Mouse (Mus musculus): ENCODE data around the gene 4930402K13Rik. TPM values are rescaled to one million over a fixed set of nuclear protein-coding genes. Genes with fewer than 3 reads are reported as not detected.
"Not testable (repeated sequence)": the region's sequence is repeated elsewhere in the genome, so short reads cannot be mapped to it uniquely, and the experiment has no call there.

Gene 4930402K13Rik
- not detected in 2 replicates for polyA plus RNA-seq (2012; rRNA removed)

GRCm38 (mm10) chrX:9104262-9104661 lies at the start of gene 4930402K13Rik:
4930402K13Rik (plus strand) TSS chrX:9104562.
- TF ChIP-seq CTCF (IDR thresholded peaks at IDR 0.05; ENCODE audit: extremely low read depth, insufficient read depth, insufficient read length, insufficient replicate concordance) (no peak), POLR2A (IDR thresholded peaks at IDR 0.05; ENCODE audit: low read depth, low read length) (no peak)
- no peak within 1 kb of the TSS for H3K27ac ChIP-seq (ENCODE audit: insufficient read depth, low read length)
- 97% methylated on average over 6 of the region's 6 CpGs for WGBS
- DNase-seq (ENCODE audit: low read depth in 1 of 2, low spot score in 2 of 2): no peak
- H3K36me3 ChIP-seq (ENCODE audit: control insufficient read depth, insufficient read depth, low read length): no peaks in the 10 kb centered on the region
- H3K4me1 ChIP-seq (ENCODE audit: control insufficient read depth, insufficient read depth, insufficient read length): no peaks in the 10 kb centered on the region
- H3K27me3 ChIP-seq (ENCODE audit: control insufficient read depth, insufficient read depth, low read length): no peaks in the 10 kb centered on the region
- H3K4me3 ChIP-seq (ENCODE audit: extremely low read depth, insufficient read depth, insufficient read length): no peak within 1 kb of the TSS

DNA sequence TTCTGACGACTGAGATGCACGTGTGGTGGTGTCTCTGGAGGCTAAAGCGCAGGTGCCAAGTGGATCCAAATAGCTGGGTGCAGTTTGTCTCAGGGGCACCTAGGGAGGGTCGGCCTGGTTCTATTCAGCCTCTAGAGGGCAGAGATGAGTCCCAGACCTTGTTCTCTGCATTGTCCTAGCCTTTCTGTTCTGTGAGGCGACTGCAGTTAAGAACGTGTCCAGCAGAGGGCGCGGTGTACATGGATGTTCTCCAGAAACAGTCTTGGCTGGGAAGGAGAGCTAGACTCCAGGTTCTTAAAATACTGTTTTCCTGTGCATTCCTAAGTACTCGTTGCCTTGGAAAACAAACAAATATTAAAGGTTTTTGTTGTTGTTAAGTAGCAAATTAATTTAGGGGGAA lies 43.4 kb upstream of the 4930402K13Rik start:
- DNase-seq (ENCODE audit: low read depth in 1 of 2, low spot score in 2 of 2): peak in 1 of 2 experiments; percentile 8
- H3K36me3 ChIP-seq (ENCODE audit: control insufficient read depth, insufficient read depth, low read length); H3K4me3 ChIP-seq (ENCODE audit: extremely low read depth, insufficient read depth, insufficient read length); H3K4me1 ChIP-seq (ENCODE audit: control insufficient read depth, insufficient read depth, insufficient read length); H3K27ac ChIP-seq (ENCODE audit: insufficient read depth, low read length); H3K27me3 ChIP-seq (ENCODE audit: control insufficient read depth, insufficient read depth, low read length): not testable (repeated sequence)
- 43% methylated on average over 9 of the region's 9 CpGs for WGBS

- no peaks in the 10 kb centered on the region for H3K4me1 ChIP-seq (ENCODE audit: control insufficient read depth, insufficient read depth, insufficient read length)
- H3K36me3 ChIP-seq (ENCODE audit: control insufficient read depth, insufficient read depth, low read length): no peaks in the 10 kb centered on the region
- H3K4me3 ChIP-seq (ENCODE audit: extremely low read depth, insufficient read depth, insufficient read length): no peak overlapping the region
- no peaks in the 10 kb centered on the region for H3K27me3 ChIP-seq (ENCODE audit: control insufficient read depth, insufficient read depth, low read length)
- WGBS: 88% methylated on average over 4 of the region's 4 CpGs
- H3K27ac ChIP-seq (ENCODE audit: insufficient read depth, low read length): no peak overlapping the region
- TF ChIP-seq POLR2A (IDR thresholded peaks at IDR 0.05; ENCODE audit: low read depth, low read length): no peak
- TF ChIP-seq CTCF (IDR thresholded peaks at IDR 0.05; ENCODE audit: extremely low read depth, insufficient read depth, insufficient read length, insufficient replicate concordance): no peak
- no peak for DNase-seq (ENCODE audit: low read depth in 1 of 2, low spot score in 2 of 2)
These were observed 42.3 kb upstream of the 4930402K13Rik start for GRCm38 (mm10) chrX:9062101-9062500.

- H3K27me3 ChIP-seq (ENCODE audit: control insufficient read depth, insufficient read depth, low read length); H3K4me3 ChIP-seq (ENCODE audit: extremely low read depth, insufficient read depth, insufficient read length); H3K4me1 ChIP-seq (ENCODE audit: control insufficient read depth, insufficient read depth, insufficient read length); DNase-seq (ENCODE audit: low read depth in 1 of 2, low spot score in 2 of 2); H3K36me3 ChIP-seq (ENCODE audit: control insufficient read depth, insufficient read depth, low read length); H3K27ac ChIP-seq (ENCODE audit: insufficient read depth, low read length): not testable (repeated sequence)
- WGBS: 90% methylated on average over 11 of the region's 11 CpGs
These were observed 41.6 kb upstream of the 4930402K13Rik start, which contains the start of gene Fthl17f for GRCm38 (mm10) chrX:9062715-9063114. Fthl17f (plus strand) TSS chrX:9063015.

DNA sequence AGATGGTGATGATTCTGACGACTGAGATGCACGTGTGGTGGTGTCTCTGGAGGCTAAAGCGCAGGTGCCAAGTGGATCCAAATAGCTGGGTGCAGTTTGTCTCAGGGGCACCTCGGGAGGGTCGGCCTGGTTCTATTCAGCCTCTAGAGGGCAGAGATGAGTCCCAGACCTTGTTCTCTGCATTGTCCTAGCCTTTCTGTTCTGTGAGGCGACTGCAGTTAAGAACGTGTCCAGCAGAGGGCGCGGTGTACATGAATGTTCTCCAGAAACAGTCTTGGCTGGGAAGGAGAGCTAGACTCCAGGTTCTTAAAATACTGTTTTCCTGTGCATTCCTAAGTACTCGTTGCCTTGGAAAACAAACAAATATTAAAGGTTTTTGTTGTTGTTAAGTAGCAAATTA lies 26.7 kb upstream of the 4930402K13Rik start:
- TF ChIP-seq CTCF (IDR thresholded peaks at IDR 0.05; ENCODE audit: extremely low read depth, insufficient read depth, insufficient read length, insufficient replicate concordance): peak; percentile 7; the same call in 1 of the 2 replicates
- H3K36me3 ChIP-seq (ENCODE audit: control insufficient read depth, insufficient read depth, low read length); H3K27me3 ChIP-seq (ENCODE audit: control insufficient read depth, insufficient read depth, low read length); H3K4me1 ChIP-seq (ENCODE audit: control insufficient read depth, insufficient read depth, insufficient read length); H3K4me3 ChIP-seq (ENCODE audit: extremely low read depth, insufficient read depth, insufficient read length); H3K27ac ChIP-seq (ENCODE audit: insufficient read depth, low read length): not testable (repeated sequence)
- DNase-seq (ENCODE audit: low read depth in 1 of 2, low spot score in 2 of 2): peak in 1 of 2 experiments; percentile 56
- 23% methylated on average over 9 of the region's 10 CpGs for WGBS

DNA sequence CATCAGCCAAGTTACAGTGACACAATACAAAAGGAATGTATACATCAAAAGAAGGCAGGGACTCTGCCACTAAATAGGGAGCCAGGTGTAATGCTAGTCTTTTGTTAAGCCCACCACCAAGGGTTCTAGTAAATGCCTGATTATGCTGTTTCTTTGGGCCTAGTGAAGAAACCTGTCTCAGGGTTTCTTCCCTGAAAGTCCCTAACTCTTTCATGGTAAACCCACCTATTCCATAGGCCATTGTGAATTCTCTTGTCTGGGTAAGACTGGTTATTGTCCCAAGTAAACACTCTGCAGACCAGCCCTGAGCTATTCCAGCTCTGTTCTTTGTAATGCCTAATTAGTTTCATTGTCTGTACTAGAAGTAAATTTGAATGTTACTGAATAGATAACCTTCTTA lies 9.3 kb upstream of the 4930402K13Rik start:
- DNase-seq (ENCODE audit: low read depth in 1 of 2, low spot score in 2 of 2); H3K36me3 ChIP-seq (ENCODE audit: control insufficient read depth, insufficient read depth, low read length); H3K4me3 ChIP-seq (ENCODE audit: extremely low read depth, insufficient read depth, insufficient read length); H3K27me3 ChIP-seq (ENCODE audit: control insufficient read depth, insufficient read depth, low read length); H3K27ac ChIP-seq (ENCODE audit: insufficient read depth, low read length); H3K4me1 ChIP-seq (ENCODE audit: control insufficient read depth, insufficient read depth, insufficient read length): not testable (repeated sequence)

- DNase-seq (ENCODE audit: low read depth in 1 of 2, low spot score in 2 of 2): no peak
- WGBS: 55% methylated on average over 2 of the region's 2 CpGs
- H3K36me3 ChIP-seq (ENCODE audit: control insufficient read depth, insufficient read depth, low read length): no peaks in the 10 kb centered on the region
These were observed 6.0 kb downstream of the 4930402K13Rik start for GRCm38 (mm10) chrX:9110381-9110780.

DNA sequence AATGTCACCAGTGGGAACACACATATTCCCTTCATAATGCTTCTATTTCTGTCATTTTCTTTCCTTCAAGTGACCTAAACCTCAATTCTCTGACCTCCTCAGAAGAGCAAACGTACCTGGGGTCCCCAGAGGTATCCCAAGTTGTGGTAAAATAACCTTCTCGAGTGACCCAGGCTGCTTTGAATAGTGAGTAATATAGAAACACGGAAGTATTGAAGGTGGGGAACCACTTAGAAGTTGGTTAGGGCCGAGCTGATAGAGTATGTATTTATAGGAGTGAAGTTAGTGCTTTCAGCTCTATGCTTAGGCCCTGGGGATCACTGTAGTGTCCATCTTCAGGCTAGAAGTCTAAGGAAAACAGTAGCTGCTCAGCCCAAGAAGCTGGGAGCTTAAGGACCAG lies 20.6 kb downstream of the 4930402K13Rik start:
- Histone ChIP-seq H3K27me3 (ENCODE audit: control insufficient read depth, insufficient read depth, low read length) (no peaks in the 10 kb centered on the region), H3K36me3 (ENCODE audit: control insufficient read depth, insufficient read depth, low read length) (no peaks in the 10 kb centered on the region), H3K27ac (ENCODE audit: insufficient read depth, low read length) (no peak overlapping the region), H3K4me1 (ENCODE audit: control insufficient read depth, insufficient read depth, insufficient read length) (no peaks in the 10 kb centered on the region), H3K4me3 (ENCODE audit: extremely low read depth, insufficient read depth, insufficient read length) (no peak overlapping the region)
- TF ChIP-seq POLR2A (IDR thresholded peaks at IDR 0.05; ENCODE audit: low read depth, low read length) (no peak), CTCF (IDR thresholded peaks at IDR 0.05; ENCODE audit: extremely low read depth, insufficient read depth, insufficient read length, insufficient replicate concordance) (no peak)
- DNase-seq (ENCODE audit: low read depth in 1 of 2, low spot score in 2 of 2): no peak
- WGBS: 63% methylated on average over 4 of the region's 4 CpGs

More at GRCm38 (mm10) chrX:9110381-9110780, 6.0 kb downstream of the 4930402K13Rik start:
- no peak for TF ChIP-seq POLR2A (IDR thresholded peaks at IDR 0.05; ENCODE audit: low read depth, low read length)
- no peak for TF ChIP-seq CTCF (IDR thresholded peaks at IDR 0.05; ENCODE audit: extremely low read depth, insufficient read depth, insufficient read length, insufficient replicate concordance)
- no peaks in the 10 kb centered on the region for H3K27me3 ChIP-seq (ENCODE audit: control insufficient read depth, insufficient read depth, low read length)
- no peak overlapping the region for H3K4me3 ChIP-seq (ENCODE audit: extremely low read depth, insufficient read depth, insufficient read length)
- no peaks in the 10 kb centered on the region for H3K4me1 ChIP-seq (ENCODE audit: control insufficient read depth, insufficient read depth, insufficient read length)
- no peak overlapping the region for H3K27ac ChIP-seq (ENCODE audit: insufficient read depth, low read length)

Measured in spleen, adult 2 months (tissue).